Mouse (Mus musculus): ENCODE measurements around the gene Ireb2.
"Not testable (repeated sequence)": the region's sequence is repeated elsewhere in the genome, so short reads cannot be mapped to it uniquely, and the experiment has no call there.

Ireb2 gene

GRCm38 (mm10) chr9:54863363-54864281 lies at the start of gene Ireb2:
Gene Ireb2, plus strand, starts transcription at chr9:54863789.
- peak; percentile 100 for DNase-seq

- no peak for DNase-seq
Measured at GRCm38 (mm10) chr9:54816508-54817201, 46.9 kb upstream of the Ireb2 start.

- DNase-seq = peak; percentile 27
Measured at GRCm38 (mm10) chr9:54821442-54822100, 42.0 kb upstream of the Ireb2 start.

- no peak for DNase-seq
Measured at GRCm38 (mm10) chr9:54829760-54830159, 33.8 kb upstream of the Ireb2 start.

- DNase-seq = peak; percentile 56
Measured at GRCm38 (mm10) chr9:54830624-54831023, 33.0 kb upstream of the Ireb2 start.

GRCm38 (mm10) chr9:54833831-54834230 lies 29.8 kb upstream of the Ireb2 start:
- DNase-seq = no peak

- DNase-seq = not testable (repeated sequence)
Measured at GRCm38 (mm10) chr9:54835951-54836717, 27.5 kb upstream of the Ireb2 start.

GRCm38 (mm10) chr9:54837835-54838234 lies 25.8 kb upstream of the Ireb2 start:
- no peak for DNase-seq

GRCm38 (mm10) chr9:54840145-54840544 lies 23.4 kb upstream of the Ireb2 start:
- no peak for DNase-seq

GRCm38 (mm10) chr9:54842311-54842710 lies 21.3 kb upstream of the Ireb2 start:
- no peak for DNase-seq

GRCm38 (mm10) chr9:54843887-54844286 lies 19.7 kb upstream of the Ireb2 start:
- peak; percentile 7 for DNase-seq

GRCm38 (mm10) chr9:54844556-54845176 lies 18.9 kb upstream of the Ireb2 start:
- DNase-seq = no peak

GRCm38 (mm10) chr9:54848203-54848602 lies 15.4 kb upstream of the Ireb2 start:
- no peak for DNase-seq

GRCm38 (mm10) chr9:54853036-54853435 lies 10.6 kb upstream of the Ireb2 start:
- not testable (repeated sequence) for DNase-seq

GRCm38 (mm10) chr9:54853619-54854018 lies 10.0 kb upstream of the Ireb2 start:
- DNase-seq = no peak

GRCm38 (mm10) chr9:54855638-54856037 lies 8.0 kb upstream of the Ireb2 start:
- DNase-seq = no peak

GRCm38 (mm10) chr9:54856121-54856520 lies 7.5 kb upstream of the Ireb2 start:
- no peak for DNase-seq

- no peak for DNase-seq
Measured at GRCm38 (mm10) chr9:54857474-54857873, 6.1 kb upstream of the Ireb2 start.

GRCm38 (mm10) chr9:54860526-54860925 lies 3.1 kb upstream of the Ireb2 start:
- no peak for DNase-seq

GRCm38 (mm10) chr9:54878759-54879158 lies 15.2 kb downstream of the Ireb2 start:
- DNase-seq = no peak

- DNase-seq = no peak
Measured at GRCm38 (mm10) chr9:54892111-54892510, 28.5 kb downstream of the Ireb2 start.

- DNase-seq = no peak
Measured at GRCm38 (mm10) chr9:54897097-54897496, 33.5 kb downstream of the Ireb2 start.
